Mouse (Mus musculus): ENCODE results near the gene Acad10. TPM values are rescaled to one million over a fixed set of nuclear protein-coding genes. Genes with fewer than 3 reads are reported as not detected.
"Not testable (repeated sequence)": the region's sequence is repeated elsewhere in the genome, so short reads cannot be mapped to it uniquely, and the experiment has no call there.

Acad10 gene
- polyA plus RNA-seq, 1 experiment from 2014 or later = 1.9 TPM

- H3K9me3 ChIP-seq (replicated peaks); H3K27me3 ChIP-seq; H3K9ac ChIP-seq; H3K27ac ChIP-seq; H3K4me2 ChIP-seq (replicated peaks); H3K36me3 ChIP-seq; ATAC-seq (ENCODE audit: low FRiP score); H3K4me3 ChIP-seq; H3K4me1 ChIP-seq: not testable (repeated sequence)
- 60% methylated on average over 7 of the region's 8 CpGs for WGBS
Observed at GRCm38 (mm10) chr5:121609556-121610135, 50.7 kb downstream of the Acad10 start.

GRCm38 (mm10) chr5:121606151-121606550 is 54.2 kb downstream of the Acad10 start:
- 0% methylated on average over 2 of the region's 2 CpGs for WGBS
- Histone ChIP-seq H3K4me3 (no peak overlapping the region), H3K27me3 (no peaks in the 10 kb centered on the region), H3K9me3 (replicated peaks) (no peaks in the 10 kb centered on the region), H3K4me2 (replicated peaks) (no peak overlapping the region), H3K27ac (no peak overlapping the region), H3K36me3 (no peaks in the 10 kb centered on the region), H3K4me1 (0 out of 2 replicates have a peak, but pooled peaks cover 6% of the 10 kb centered on the region), H3K9ac (no peak overlapping the region)
- no peak for ATAC-seq (ENCODE audit: low FRiP score)

- not testable (repeated sequence) for H3K4me2 ChIP-seq (replicated peaks); H3K4me3 ChIP-seq; H3K27me3 ChIP-seq; H3K4me1 ChIP-seq; H3K36me3 ChIP-seq; H3K9me3 ChIP-seq (replicated peaks); H3K9ac ChIP-seq; H3K27ac ChIP-seq; ATAC-seq (ENCODE audit: low FRiP score)
- 68% methylated on average over 1 of the region's 1 CpGs for WGBS
Observed at GRCm38 (mm10) chr5:121603815-121604214, 56.5 kb downstream of the Acad10 start.

- 0 out of 2 replicates have a peak, but pooled peaks cover 6% of the 10 kb centered on the region for H3K4me1 ChIP-seq
- H3K36me3 ChIP-seq = no peaks in the 10 kb centered on the region
- no peak for ATAC-seq (ENCODE audit: low FRiP score)
- H3K4me3 ChIP-seq = no peak overlapping the region
- H3K4me2 ChIP-seq (replicated peaks) = no peak overlapping the region
- WGBS = 31% methylated on average over 9 of the region's 9 CpGs
- H3K9ac ChIP-seq = no peak overlapping the region
- no peaks in the 10 kb centered on the region for H3K9me3 ChIP-seq (replicated peaks)
- H3K27ac ChIP-seq = no peak overlapping the region
- peaks cover under 1% of the 10 kb centered on the region; the same call in 1 of the 2 replicates for H3K27me3 ChIP-seq
Observed at GRCm38 (mm10) chr5:121601547-121602299, 58.6 kb downstream of the Acad10 start.

GRCm38 (mm10) chr5:121598871-121599610 is 61.3 kb downstream of the Acad10 start:
- H3K4me1 ChIP-seq = peaks cover 10% of the 10 kb centered on the region
- H3K4me3 ChIP-seq = no peak overlapping the region
- no peak overlapping the region for H3K27ac ChIP-seq
- H3K27me3 ChIP-seq = peaks cover 5% of the 10 kb centered on the region; the same call in 1 of the 2 replicates
- H3K36me3 ChIP-seq = no peaks in the 10 kb centered on the region
- ATAC-seq (ENCODE audit: low FRiP score) = no peak
- WGBS = 65% methylated on average over 13 of the region's 13 CpGs
- no peak overlapping the region for H3K4me2 ChIP-seq (replicated peaks)
- no peak overlapping the region for H3K9ac ChIP-seq
- no peaks in the 10 kb centered on the region for H3K9me3 ChIP-seq (replicated peaks)

- H3K9ac ChIP-seq = no peak overlapping the region
- H3K9me3 ChIP-seq (replicated peaks) = no peaks in the 10 kb centered on the region
- H3K27me3 ChIP-seq = peaks cover 5% of the 10 kb centered on the region; the same call in 1 of the 2 replicates
- peaks cover 18% of the 10 kb centered on the region for H3K4me1 ChIP-seq
- H3K4me3 ChIP-seq = no peak overlapping the region
- ATAC-seq (ENCODE audit: low FRiP score) = no peak
- WGBS = 78% methylated on average over 7 of the region's 7 CpGs
- no peaks in the 10 kb centered on the region for H3K36me3 ChIP-seq
- H3K4me2 ChIP-seq (replicated peaks) = no peak overlapping the region
- no peak overlapping the region for H3K27ac ChIP-seq
Observed at GRCm38 (mm10) chr5:121597991-121598537, 62.2 kb downstream of the Acad10 start.

- no peak overlapping the region for H3K27ac ChIP-seq
- no peaks in the 10 kb centered on the region for H3K36me3 ChIP-seq
- H3K27me3 ChIP-seq = peaks cover 5% of the 10 kb centered on the region; the same call in 1 of the 2 replicates
- WGBS = 72% methylated on average over 4 of the region's 4 CpGs
- no peak overlapping the region for H3K4me3 ChIP-seq
- no peak for ATAC-seq (ENCODE audit: low FRiP score)
- no peak overlapping the region for H3K4me2 ChIP-seq (replicated peaks)
- peaks cover 21% of the 10 kb centered on the region for H3K4me1 ChIP-seq
- H3K9me3 ChIP-seq (replicated peaks) = no peaks in the 10 kb centered on the region
- no peak overlapping the region for H3K9ac ChIP-seq
Observed at GRCm38 (mm10) chr5:121597332-121597731, 63.0 kb downstream of the Acad10 start.

- H3K36me3 ChIP-seq = no peaks in the 10 kb centered on the region
- no peak for ATAC-seq (ENCODE audit: low FRiP score)
- 80% methylated on average over 6 of the region's 6 CpGs for WGBS
- no peak overlapping the region for H3K27ac ChIP-seq
- no peak overlapping the region for H3K4me2 ChIP-seq (replicated peaks)
- no peak overlapping the region for H3K9ac ChIP-seq
- peaks cover 5% of the 10 kb centered on the region; the same call in 1 of the 2 replicates for H3K27me3 ChIP-seq
- H3K4me3 ChIP-seq = no peak overlapping the region
- peaks cover 19% of the 10 kb centered on the region for H3K4me1 ChIP-seq
- H3K9me3 ChIP-seq (replicated peaks) = no peaks in the 10 kb centered on the region
Observed at GRCm38 (mm10) chr5:121596226-121596625, 64.1 kb downstream of the Acad10 start.

GRCm38 (mm10) chr5:121595758-121596157 is 64.6 kb downstream of the Acad10 start:
- peaks cover 5% of the 10 kb centered on the region; the same call in 1 of the 2 replicates for H3K27me3 ChIP-seq
- WGBS = 84% methylated on average over 6 of the region's 6 CpGs
- no peak for ATAC-seq (ENCODE audit: low FRiP score)
- no peak overlapping the region for H3K9ac ChIP-seq
- no peak overlapping the region for H3K27ac ChIP-seq
- H3K4me3 ChIP-seq = no peak overlapping the region
- H3K4me1 ChIP-seq = peaks cover 19% of the 10 kb centered on the region
- H3K36me3 ChIP-seq = no peaks in the 10 kb centered on the region
- no peak overlapping the region for H3K4me2 ChIP-seq (replicated peaks)
- no peaks in the 10 kb centered on the region for H3K9me3 ChIP-seq (replicated peaks)

- 91% methylated on average over 6 of the region's 6 CpGs for WGBS
- Histone ChIP-seq H3K27ac (no peak overlapping the region), H3K4me2 (replicated peaks) (peak overlapping the region; percentile 95; the same call in 1 of the 2 replicates), H3K36me3 (no peaks in the 10 kb centered on the region), H3K4me1 (peaks cover 19% of the 10 kb centered on the region), H3K9ac (no peak overlapping the region), H3K9me3 (replicated peaks) (no peaks in the 10 kb centered on the region), H3K4me3 (no peak overlapping the region), H3K27me3 (peaks cover 5% of the 10 kb centered on the region; the same call in 1 of the 2 replicates)
- ATAC-seq (ENCODE audit: low FRiP score) = no peak
Observed at GRCm38 (mm10) chr5:121594714-121595313, 65.5 kb downstream of the Acad10 start.

- Histone ChIP-seq H3K4me3 (peak within 1 kb of the TSS; percentile 70), H3K4me1 (peaks cover 19% of the 10 kb centered on the region), H3K27me3 (peaks cover 5% of the 10 kb centered on the region; the same call in 1 of the 2 replicates), H3K9ac (peak within 1 kb of the TSS; percentile 74), H3K9me3 (replicated peaks) (no peaks in the 10 kb centered on the region), H3K27ac (peak within 1 kb of the TSS; percentile 74), H3K36me3 (no peaks in the 10 kb centered on the region), H3K4me2 (replicated peaks) (peak within 1 kb of the TSS; percentile 95)
- WGBS = 4% methylated on average over 47 of the region's 47 CpGs
- peak; percentile 85 for ATAC-seq (ENCODE audit: low FRiP score)
Observed at GRCm38 (mm10) chr5:121593451-121594401, 66.6 kb downstream of the Acad10 start, which contains the start of gene Aldh2. Gene Aldh2, minus strand, starts transcription at chr5:121593824.

All from hindbrain, embryonic 12.5 days (tissue).